Mouse (Mus musculus) midbrain, embryonic 11.5 days (tissue): ENCODE measurements around the gene Cblb. TPM values are rescaled to one million over a fixed set of nuclear protein-coding genes. Genes with fewer than 3 reads are reported as not detected.

Experiments
- ATAC-seq: fragments of 200-750 bp; cut with Nextera tagmentation; 2 replicates; pipeline ENCODE4 v1.8.0; 2017; ENCODE audit warnings: moderate TSS enrichment, moderate library complexity; ENCODE audit not compliant: low FRiP score
- DNase-seq: peaks from one replicate; pipeline ENCODE4 v3.0.0; 2015; ENCODE audit warnings: low spot score; ENCODE audit errors: missing footprints
- H3K27ac ChIP-seq: fragments of 300-500 bp; sonication (generic); 2 replicates; pipeline ENCODE4 v1.5.1; 2014; ENCODE audit warnings: low read depth, low read length
- H3K27me3 ChIP-seq: fragments of 300-500 bp; sonication (generic); 2 replicates; pipeline ENCODE4 v1.6.1; 2014; ENCODE audit warnings: mild to moderate bottlenecking, low read length, moderate library complexity, mixed read lengths; ENCODE audit not compliant: control insufficient read depth, insufficient read depth
- H3K36me3 ChIP-seq: fragments of 300-500 bp; sonication (generic); 2 replicates; pipeline ENCODE4 v1.6.1; 2014; ENCODE audit warnings: mild to moderate bottlenecking, low read length, moderate library complexity, mixed read lengths; ENCODE audit not compliant: control insufficient read depth, insufficient read depth
- H3K4me1 ChIP-seq: fragments of 300-500 bp; sonication (generic); 2 replicates; pipeline ENCODE4 v1.6.1; 2014; ENCODE audit warnings: low read length; ENCODE audit not compliant: control insufficient read depth, insufficient read depth
- H3K4me2 ChIP-seq: fragments of 300-500 bp; sonication (generic); 2 replicates; pipeline ENCODE4 v1.6.1; 2014; ENCODE audit warnings: mild to moderate bottlenecking, moderate library complexity
- H3K4me3 ChIP-seq: fragments of 300-500 bp; sonication (generic); 2 replicates; pipeline ENCODE4 v1.5.1; 2014; ENCODE audit warnings: low read depth, low read length
- H3K9ac ChIP-seq: fragments of 300-500 bp; sonication (generic); 2 replicates; pipeline ENCODE4 v1.6.1; 2014; ENCODE audit warnings: low read length
- H3K9me3 ChIP-seq: fragments of 300-500 bp; sonication (generic); 2 replicates; pipeline ENCODE4 v1.6.1; 2016; ENCODE audit warnings: low read length; ENCODE audit not compliant: control insufficient read depth
- WGBS: fragments of 180-500 bp; shearing (Covaris S2); extraction: QIAGEN DNeasy Blood & Tissue Kit; methylation state at CpG from one replicate; pipeline ENCODE4 v1.1.7; 2014; 5-methylcytosine and 5-hydroxymethylcytosine counted together
- polyA plus RNA-seq: library from polyadenylated mRNA; unstranded; fragments of >200 nt; fragmentation: Nextera tagmentation; extraction: Ambion mirVana; gene quantifications from 2 replicates; pipeline ENCODE4 v1.2.1, GENCODE M21; 2014

The Cblb gene
- polyA plus RNA-seq: 38.6 and 46.5 TPM in 2 replicates

DNA sequence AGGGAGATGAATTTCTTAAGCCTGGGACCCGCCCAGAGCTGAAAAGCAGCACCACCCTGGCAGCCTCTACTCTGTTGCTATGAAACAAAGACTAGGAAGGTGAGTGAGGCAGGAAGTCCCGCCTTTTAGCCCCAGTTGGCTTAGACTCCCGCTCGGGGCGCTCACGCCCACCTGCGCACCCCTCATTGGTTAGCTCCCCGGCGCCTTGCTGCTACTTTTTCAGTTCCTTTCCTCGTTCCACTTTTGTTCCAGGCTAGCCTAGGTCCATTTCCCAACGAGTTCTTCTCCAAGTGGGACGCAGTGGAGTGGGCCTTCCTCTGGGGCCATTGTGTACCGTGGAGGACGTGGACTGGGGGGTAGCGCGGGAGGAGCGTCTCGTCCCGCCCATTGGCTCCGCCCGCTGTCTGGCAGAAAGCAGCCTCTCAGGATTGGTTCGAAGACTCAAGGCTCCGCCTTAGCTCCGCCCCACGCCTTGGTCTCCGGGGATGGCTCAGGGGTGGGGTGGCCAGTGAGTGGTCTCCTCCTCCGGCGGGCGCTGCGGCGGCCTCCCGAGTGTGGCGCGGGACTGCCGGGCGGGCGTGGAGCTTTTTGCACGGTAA lies at the start of gene Cblb:
Cblb (plus strand) TSS at position 135 of the 599 bp plus-strand sequence.
- Histone ChIP-seq H3K9ac (peak within 1 kb of the TSS; percentile 97), H3K27me3 (no peaks in the 10 kb centered on the region), H3K27ac (peak within 1 kb of the TSS; percentile 95), H3K4me3 (peak within 1 kb of the TSS; percentile 89), H3K4me2 (peak within 1 kb of the TSS; percentile 57), H3K9me3 (no peaks in the 10 kb centered on the region), H3K4me1 (peaks cover 16% of the 10 kb centered on the region; the same call in 1 of the 2 replicates), H3K36me3 (peaks cover 3% of the 10 kb centered on the region; the same call in 1 of the 2 replicates)
- peak; percentile 99 for DNase-seq
- 1% methylated on average over 38 of the region's 38 CpGs for WGBS
- peak; percentile 99 for ATAC-seq

DNA sequence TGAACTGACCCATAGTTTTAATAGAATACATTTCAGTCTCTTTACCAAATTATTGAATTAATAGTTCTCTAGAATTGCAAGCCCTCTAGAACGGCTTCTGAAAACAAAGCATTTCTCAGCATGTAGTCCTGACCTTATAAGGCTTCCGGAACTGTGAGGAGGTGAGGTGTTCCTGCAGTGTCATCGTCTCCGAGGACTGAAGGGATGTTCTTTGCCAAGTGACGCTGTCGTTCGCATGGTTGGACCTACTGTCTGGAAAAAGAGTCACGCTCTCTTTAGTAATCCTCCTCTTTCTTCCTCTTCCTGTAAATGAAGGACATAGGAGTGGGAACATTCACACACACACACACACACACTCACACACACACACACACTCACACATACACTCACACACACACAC lies 45.6 kb upstream of the Cblb start:
- Histone ChIP-seq H3K4me2 (no peak overlapping the region), H3K4me1 (no peaks in the 10 kb centered on the region), H3K36me3 (no peaks in the 10 kb centered on the region), H3K4me3 (no peak overlapping the region), H3K27me3 (no peaks in the 10 kb centered on the region), H3K27ac (no peak overlapping the region), H3K9me3 (no peaks in the 10 kb centered on the region), H3K9ac (no peak overlapping the region)
- WGBS: 73% methylated on average over 8 of the region's 8 CpGs
- no peak for ATAC-seq
- peak; percentile 60 for DNase-seq

DNA sequence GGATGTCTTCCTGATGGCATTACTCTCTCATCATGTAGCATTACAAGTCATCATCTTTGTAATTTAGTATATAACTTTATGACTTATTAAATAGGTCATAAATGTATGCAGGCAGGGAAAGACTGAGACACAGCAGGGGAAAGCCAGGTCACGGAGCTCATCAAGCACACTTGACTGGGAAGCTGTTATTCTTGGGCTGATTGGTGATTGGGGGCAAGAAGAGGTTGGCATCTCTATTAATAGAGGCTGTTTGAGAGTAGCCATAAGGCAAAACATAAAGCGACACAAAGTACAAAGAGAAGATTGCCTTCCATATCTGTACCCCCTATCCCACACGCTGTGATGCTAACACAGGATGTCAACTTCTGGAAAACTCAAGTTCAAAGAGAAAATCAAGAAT lies 44.8 kb upstream of the Cblb start:
- WGBS: 75% methylated on average over 3 of the region's 3 CpGs
- no peak overlapping the region for H3K9ac ChIP-seq
- H3K27me3 ChIP-seq: no peaks in the 10 kb centered on the region
- H3K9me3 ChIP-seq: no peaks in the 10 kb centered on the region
- H3K4me3 ChIP-seq: no peak overlapping the region
- ATAC-seq (no peak), DNase-seq (peak; percentile 77)
- no peaks in the 10 kb centered on the region for H3K36me3 ChIP-seq
- H3K27ac ChIP-seq: no peak overlapping the region
- no peaks in the 10 kb centered on the region for H3K4me1 ChIP-seq
- no peak overlapping the region for H3K4me2 ChIP-seq

DNA sequence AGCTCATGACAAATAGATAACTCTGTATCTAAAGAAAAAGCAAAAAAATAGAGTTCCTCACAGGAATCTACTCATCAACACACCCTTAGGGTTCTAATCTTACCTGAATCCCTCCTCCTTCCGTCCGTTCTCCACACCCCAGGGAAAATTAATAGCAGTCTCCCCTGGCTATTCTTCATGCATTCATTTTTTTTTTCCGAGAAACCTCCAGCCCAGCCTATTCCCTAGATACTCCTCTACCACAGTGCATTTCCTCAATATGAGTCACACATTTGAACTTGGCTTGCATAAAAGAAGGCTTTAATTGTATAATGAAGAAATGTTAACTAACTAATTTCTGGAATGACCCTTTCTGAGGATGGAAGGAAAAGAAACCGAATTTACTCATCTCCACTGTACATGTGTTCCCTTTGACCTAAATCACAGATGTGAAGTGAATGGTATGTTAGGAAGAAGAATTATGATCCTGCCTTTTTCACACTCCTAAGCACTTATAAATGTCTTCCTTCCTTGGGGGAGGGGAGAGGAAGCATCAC lies 43.9 kb upstream of the Cblb start:
- no peak overlapping the region for H3K27ac ChIP-seq

DNA sequence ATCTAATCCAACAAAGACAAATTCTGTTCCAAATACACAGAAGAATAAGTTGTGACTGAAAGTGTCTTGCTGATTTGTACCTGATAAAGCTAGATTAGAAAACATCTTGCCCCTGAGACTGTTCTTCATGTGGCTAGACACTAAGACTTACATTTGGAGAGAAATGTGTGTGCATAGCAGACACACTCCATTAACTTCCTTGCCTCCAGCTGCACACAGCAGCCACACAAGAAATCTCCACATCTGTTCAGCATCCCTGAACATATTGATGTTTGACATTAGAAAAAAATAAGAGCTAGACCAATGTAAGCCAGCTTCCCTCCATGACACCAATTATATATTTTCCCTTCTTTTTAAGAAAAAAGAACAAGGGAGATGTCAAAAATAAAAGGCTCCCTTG lies 43.0 kb upstream of the Cblb start:
- H3K36me3 ChIP-seq: no peaks in the 10 kb centered on the region
- no peaks in the 10 kb centered on the region for H3K4me1 ChIP-seq
- no peak overlapping the region for H3K9ac ChIP-seq
- ATAC-seq: no peak
- H3K4me2 ChIP-seq: no peak overlapping the region
- H3K27me3 ChIP-seq: no peaks in the 10 kb centered on the region
- no peak overlapping the region for H3K27ac ChIP-seq
- H3K4me3 ChIP-seq: no peak overlapping the region
- H3K9me3 ChIP-seq: no peaks in the 10 kb centered on the region
- DNase-seq: peak; percentile 81

More for the DNA sequence above, 43.9 kb upstream of the Cblb start:
- Histone ChIP-seq H3K9ac (no peak overlapping the region), H3K4me3 (no peak overlapping the region), H3K27me3 (no peaks in the 10 kb centered on the region), H3K4me1 (no peaks in the 10 kb centered on the region), H3K4me2 (no peak overlapping the region), H3K9me3 (no peaks in the 10 kb centered on the region), H3K36me3 (no peaks in the 10 kb centered on the region)
- 93% methylated on average over 4 of the region's 4 CpGs for WGBS
- peak; percentile 75 for DNase-seq
- no peak for ATAC-seq

DNA sequence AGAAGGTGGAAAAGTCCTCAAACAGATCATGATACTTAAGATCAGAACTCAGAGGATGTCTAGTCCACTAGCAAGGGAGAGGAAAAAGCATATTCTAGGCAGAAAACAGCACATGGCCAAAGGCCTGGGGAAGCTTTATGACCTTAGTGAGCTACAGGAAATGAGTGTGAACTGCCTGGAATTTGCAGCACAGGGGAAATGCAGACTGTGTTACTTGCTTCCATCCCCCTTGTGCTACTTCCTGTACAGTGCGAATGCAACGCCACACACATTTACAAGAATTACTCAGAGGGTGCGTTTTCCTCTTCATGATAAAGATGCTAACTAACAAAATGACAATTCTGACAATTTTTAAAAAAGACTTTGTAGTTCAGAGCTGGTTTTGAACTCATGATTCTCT lies 41.8 kb upstream of the Cblb start:
- no peak for DNase-seq

DNA sequence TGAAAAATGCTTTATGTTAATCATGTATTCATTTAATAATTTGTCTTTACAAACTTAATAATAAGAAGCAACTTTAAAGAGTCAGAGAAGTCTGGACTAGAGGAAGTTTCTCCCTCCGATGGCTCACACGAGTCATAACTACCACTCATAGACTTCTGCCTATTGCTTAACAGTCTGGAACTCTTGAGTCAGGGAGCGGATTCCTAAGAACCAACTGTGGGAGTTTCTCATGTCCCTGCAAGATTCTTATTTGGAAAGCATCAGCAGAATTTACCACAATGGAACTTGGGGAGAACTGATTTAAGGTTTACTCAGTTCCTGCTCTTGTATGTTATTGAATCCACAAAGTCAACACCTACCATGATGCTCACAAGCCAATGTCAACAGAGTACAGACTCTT lies 31.0 kb upstream of the Cblb start:
- Histone ChIP-seq H3K27me3 (no peaks in the 10 kb centered on the region), H3K36me3 (no peaks in the 10 kb centered on the region), H3K9ac (no peak overlapping the region), H3K4me1 (no peaks in the 10 kb centered on the region), H3K4me2 (no peak overlapping the region), H3K9me3 (no peaks in the 10 kb centered on the region), H3K4me3 (no peak overlapping the region), H3K27ac (no peak overlapping the region)
- WGBS: 97% methylated on average over 3 of the region's 3 CpGs
- DNase-seq: no peak
- ATAC-seq: no peak

More for the DNA sequence above, 41.8 kb upstream of the Cblb start:
- no peak overlapping the region for H3K9ac ChIP-seq
- H3K36me3 ChIP-seq: no peaks in the 10 kb centered on the region
- H3K27ac ChIP-seq: no peak overlapping the region
- no peaks in the 10 kb centered on the region for H3K27me3 ChIP-seq
- WGBS: 87% methylated on average over 3 of the region's 3 CpGs
- no peaks in the 10 kb centered on the region for H3K4me1 ChIP-seq
- no peaks in the 10 kb centered on the region for H3K9me3 ChIP-seq
- H3K4me2 ChIP-seq: no peak overlapping the region
- ATAC-seq: no peak
- no peak overlapping the region for H3K4me3 ChIP-seq

DNA sequence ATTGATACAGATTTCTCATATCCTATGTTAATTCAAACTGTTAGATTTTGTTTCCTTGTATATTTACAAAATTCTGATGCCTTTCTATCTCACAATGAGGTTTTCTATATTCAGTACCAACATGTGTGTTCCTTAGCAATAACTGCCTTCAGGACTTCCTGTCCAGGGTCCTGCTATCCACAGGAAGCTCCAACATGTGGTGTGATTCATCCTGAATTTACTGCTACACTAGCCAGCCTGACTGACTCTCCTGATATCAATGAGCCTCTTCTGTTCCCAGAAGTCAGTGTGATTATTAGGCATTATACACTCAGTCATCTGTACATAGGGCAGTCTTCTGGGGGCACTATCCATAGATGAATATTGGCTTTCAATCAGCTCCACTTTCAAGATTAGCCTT lies 30.2 kb upstream of the Cblb start:
- no peak for ATAC-seq
- DNase-seq: peak; percentile 75
- Histone ChIP-seq H3K4me3 (no peak overlapping the region), H3K4me1 (no peaks in the 10 kb centered on the region), H3K27me3 (no peaks in the 10 kb centered on the region), H3K36me3 (no peaks in the 10 kb centered on the region), H3K27ac (no peak overlapping the region), H3K9me3 (no peaks in the 10 kb centered on the region), H3K9ac (no peak overlapping the region), H3K4me2 (no peak overlapping the region)

DNA sequence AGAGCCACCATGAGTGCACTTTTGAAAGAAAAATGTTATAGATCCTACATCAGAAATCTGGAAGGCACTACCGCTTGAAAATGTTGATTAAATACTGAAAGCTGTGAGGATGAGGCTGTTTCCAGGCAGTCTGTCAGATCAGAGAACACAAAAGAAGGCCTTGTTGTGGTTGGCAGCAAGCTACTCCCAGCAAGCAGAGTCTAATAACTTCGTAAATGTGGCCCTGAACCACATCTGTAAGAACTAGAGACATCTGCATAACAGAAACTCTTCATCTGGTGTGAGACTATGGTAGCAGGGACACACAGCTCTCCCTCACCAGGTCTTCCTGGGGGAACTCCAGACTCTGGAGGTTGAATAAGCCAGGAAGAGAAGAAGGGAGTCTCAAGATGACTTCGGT lies 24.0 kb upstream of the Cblb start:
- 82% methylated on average over 3 of the region's 3 CpGs for WGBS
- ATAC-seq: no peak

More for the DNA sequence above, 24.0 kb upstream of the Cblb start:
- H3K4me1 ChIP-seq: no peaks in the 10 kb centered on the region
- H3K36me3 ChIP-seq: no peaks in the 10 kb centered on the region
- DNase-seq: no peak
- H3K27me3 ChIP-seq: no peaks in the 10 kb centered on the region
- H3K27ac ChIP-seq: no peak overlapping the region
- no peak overlapping the region for H3K9ac ChIP-seq
- H3K4me3 ChIP-seq: no peak overlapping the region
- H3K9me3 ChIP-seq: no peaks in the 10 kb centered on the region
- H3K4me2 ChIP-seq: no peak overlapping the region
